Mouse (Mus musculus): ENCODE results near the gene Stra6l. TPM values are rescaled to one million over a fixed set of nuclear protein-coding genes. Genes with fewer than 3 reads are reported as not detected.

The Stra6l gene
- total and polyA plus RNA-seq, 2 experiments from 2014 or later, result 0.29 to 0.38 TPM

- Histone ChIP-seq H3K4me3 (ENCODE audit: low read depth, low read length) (no peak overlapping the region), H3K36me3 (ENCODE audit: insufficient read depth) (no peaks in the 10 kb centered on the region), H3K4me1 (ENCODE audit: insufficient read depth) (no peaks in the 10 kb centered on the region), H3K9me3 (ENCODE audit: low read length) (no peaks in the 10 kb centered on the region), H3K4me2 (ENCODE audit: low read depth) (no peak overlapping the region), H3K9ac (no peak overlapping the region), H3K27ac (ENCODE audit: low read depth, low read length) (no peak overlapping the region), H3K27me3 (ENCODE audit: insufficient read depth, low read length) (no peaks in the 10 kb centered on the region)
- DNase-seq (no peak), ATAC-seq (no peak)
- no peak for TF ChIP-seq CTCF (IDR thresholded peaks at IDR 0.05; ENCODE audit: low read depth)
- 77% methylated on average over 7 of the region's 7 CpGs for WGBS
Observed at GRCm38 (mm10) chr4:45917091-45917490, 68.6 kb downstream of the Stra6l start.

- Histone ChIP-seq H3K4me1 (ENCODE audit: insufficient read depth) (no peaks in the 10 kb centered on the region), H3K4me3 (ENCODE audit: low read depth, low read length) (no peak overlapping the region), H3K9ac (no peak overlapping the region), H3K27me3 (ENCODE audit: insufficient read depth, low read length) (no peaks in the 10 kb centered on the region), H3K36me3 (ENCODE audit: insufficient read depth) (no peaks in the 10 kb centered on the region), H3K4me2 (ENCODE audit: low read depth) (no peak overlapping the region), H3K27ac (ENCODE audit: low read depth, low read length) (no peak overlapping the region), H3K9me3 (ENCODE audit: low read length) (no peaks in the 10 kb centered on the region)
- 87% methylated on average over 10 of the region's 10 CpGs for WGBS
- TF ChIP-seq CTCF (IDR thresholded peaks at IDR 0.05; ENCODE audit: low read depth), result no peak
- ATAC-seq (no peak), DNase-seq (no peak)
Observed at GRCm38 (mm10) chr4:45921663-45922435, 73.4 kb downstream of the Stra6l start.

GRCm38 (mm10) chr4:45924011-45924410 is 75.5 kb downstream of the Stra6l start:
- Histone ChIP-seq H3K4me2 (ENCODE audit: low read depth) (no peak overlapping the region), H3K9ac (no peak overlapping the region), H3K36me3 (ENCODE audit: insufficient read depth) (no peaks in the 10 kb centered on the region), H3K9me3 (ENCODE audit: low read length) (no peaks in the 10 kb centered on the region), H3K27me3 (ENCODE audit: insufficient read depth, low read length) (no peaks in the 10 kb centered on the region), H3K4me3 (ENCODE audit: low read depth, low read length) (no peak overlapping the region), H3K27ac (ENCODE audit: low read depth, low read length) (no peak overlapping the region), H3K4me1 (ENCODE audit: insufficient read depth) (no peaks in the 10 kb centered on the region)
- WGBS, result 89% methylated on average over 4 of the region's 4 CpGs
- no peak for TF ChIP-seq CTCF (IDR thresholded peaks at IDR 0.05; ENCODE audit: low read depth)
- DNase-seq (no peak), ATAC-seq (no peak)

- H3K4me2 ChIP-seq (ENCODE audit: low read depth), result no peak overlapping the region
- no peak overlapping the region for H3K27ac ChIP-seq (ENCODE audit: low read depth, low read length)
- H3K9ac ChIP-seq, result no peak overlapping the region
- ATAC-seq (no peak), DNase-seq (no peak)
- H3K4me1 ChIP-seq (ENCODE audit: insufficient read depth), result no peaks in the 10 kb centered on the region
- WGBS, result 72% methylated on average over 4 of the region's 4 CpGs
- H3K9me3 ChIP-seq (ENCODE audit: low read length), result no peaks in the 10 kb centered on the region
- no peaks in the 10 kb centered on the region for H3K36me3 ChIP-seq (ENCODE audit: insufficient read depth)
- no peak for TF ChIP-seq CTCF (IDR thresholded peaks at IDR 0.05; ENCODE audit: low read depth)
- H3K4me3 ChIP-seq (ENCODE audit: low read depth, low read length), result no peak overlapping the region
- H3K27me3 ChIP-seq (ENCODE audit: insufficient read depth, low read length), result no peaks in the 10 kb centered on the region
Observed at GRCm38 (mm10) chr4:45928561-45928960, 80.1 kb downstream of the Stra6l start.

Other genes starting within 250 kb of the Stra6l start
- gene Aldh1b1, start 49.6 kb upstream of the Stra6l start, total RNA-seq (2014; rRNA removed), result 56.4 and 57.6 TPM in 2 replicates
- 37.1 and 39.2 TPM in 2 replicates for gene Aldh1b1, start 49.6 kb upstream of the Stra6l start, polyA plus RNA-seq (2015; fragmentation: Nextera tagmentation; extraction: Ambion mirVana)
- 102 and 123 TPM in 2 replicates for gene Igfbpl1, start 21.7 kb upstream of the Stra6l start, total RNA-seq (2014; rRNA removed)
- gene Igfbpl1, start 21.7 kb upstream of the Stra6l start, polyA plus RNA-seq (2015; fragmentation: Nextera tagmentation; extraction: Ambion mirVana), result 41.0 and 55.1 TPM in 2 replicates
- gene Ccdc180, start 41.6 kb downstream of the Stra6l start, total RNA-seq (2014; rRNA removed), result 0.38 and 0.76 TPM in 2 replicates
- gene Ccdc180, start 41.6 kb downstream of the Stra6l start, polyA plus RNA-seq (2015; fragmentation: Nextera tagmentation; extraction: Ambion mirVana), result 0.28 and 0.51 TPM in 2 replicates
- gene Tdrd7, start 116.7 kb downstream of the Stra6l start, total RNA-seq (2014; rRNA removed), result 27.9 and 39.1 TPM in 2 replicates
- gene Tdrd7, start 116.7 kb downstream of the Stra6l start, polyA plus RNA-seq (2015; fragmentation: Nextera tagmentation; extraction: Ambion mirVana), result 15.1 and 21.3 TPM in 2 replicates
- gene Tmod1, start 190.3 kb downstream of the Stra6l start, total RNA-seq (2014; rRNA removed), result 0.92 and 1.0 TPM in 2 replicates
- gene Tmod1, start 190.3 kb downstream of the Stra6l start, polyA plus RNA-seq (2015; fragmentation: Nextera tagmentation; extraction: Ambion mirVana), result 1.7 and 1.8 TPM in 2 replicates